Mouse (Mus musculus): ENCODE data around the gene Fmo2. TPM values are rescaled to one million over a fixed set of nuclear protein-coding genes. Genes with fewer than 3 reads are reported as not detected.

Gene Fmo2
- polyA plus RNA-seq, 1 experiment: not detected

GRCm38 (mm10) chr1:162932386-162932785 is 33.9 kb upstream of the Fmo2 start:
- H3K4me2 ChIP-seq (ENCODE audit: low read depth): no peak overlapping the region
- H3ac ChIP-seq (ENCODE audit: control insufficient read depth, insufficient read length): no peak overlapping the region
- no peaks in the 10 kb centered on the region for H3K36me3 ChIP-seq (ENCODE audit: control insufficient read depth, insufficient read depth)
- no peaks in the 10 kb centered on the region for H3K27me3 ChIP-seq (ENCODE audit: control insufficient read depth, insufficient read depth, insufficient read length)
- no peaks in the 10 kb centered on the region for H3K79me2 ChIP-seq (ENCODE audit: control insufficient read depth, insufficient read depth)
- no peak for TF ChIP-seq MYOD1 (IDR thresholded peaks at IDR 0.05; ENCODE audit: control insufficient read depth in 1 of 3, insufficient read length in 2 of 3, low read depth in 2 of 3)
- H3K4me3 ChIP-seq: no peak overlapping the region

DNA sequence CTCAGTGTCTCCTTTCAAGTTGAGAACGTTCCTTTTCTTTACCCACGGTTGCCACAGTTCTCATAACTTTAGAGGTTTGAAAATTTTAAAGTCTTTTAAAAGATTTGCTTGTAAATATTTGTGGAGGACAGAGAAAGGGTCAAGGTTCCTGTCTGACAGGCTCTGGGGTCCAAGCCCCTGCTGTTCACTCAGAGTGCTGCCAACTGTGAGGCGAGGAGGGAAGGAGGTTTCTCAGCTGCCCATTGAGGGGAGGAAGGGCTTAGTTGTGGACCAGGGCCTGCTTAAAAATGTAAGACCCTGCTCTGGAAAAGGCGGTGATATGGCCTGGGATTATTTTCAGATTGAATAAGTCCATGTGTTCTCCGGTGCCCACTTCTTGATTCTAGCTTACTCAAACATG is 33.4 kb upstream of the Fmo2 start:
- no peak overlapping the region for H3K4me3 ChIP-seq
- H3K79me2 ChIP-seq (ENCODE audit: control insufficient read depth, insufficient read depth): no peaks in the 10 kb centered on the region
- H3K4me2 ChIP-seq (ENCODE audit: low read depth): no peak overlapping the region
- no peak for TF ChIP-seq REST (IDR thresholded peaks at IDR 0.05; ENCODE audit: insufficient read depth, insufficient read length)
- TF ChIP-seq CEBPB (IDR thresholded peaks at IDR 0.05; ENCODE audit: insufficient read depth, poor library complexity, severe bottlenecking): no peak
- TF ChIP-seq POLR2AphosphoS2 (IDR thresholded peaks at IDR 0.05; ENCODE audit: insufficient read length, low read depth): no peak
- no peak overlapping the region for H3ac ChIP-seq (ENCODE audit: control insufficient read depth, insufficient read length)
- no peaks in the 10 kb centered on the region for H3K36me3 ChIP-seq (ENCODE audit: control insufficient read depth, insufficient read depth)
- H3K27me3 ChIP-seq (ENCODE audit: control insufficient read depth, insufficient read depth, insufficient read length): no peaks in the 10 kb centered on the region

DNA sequence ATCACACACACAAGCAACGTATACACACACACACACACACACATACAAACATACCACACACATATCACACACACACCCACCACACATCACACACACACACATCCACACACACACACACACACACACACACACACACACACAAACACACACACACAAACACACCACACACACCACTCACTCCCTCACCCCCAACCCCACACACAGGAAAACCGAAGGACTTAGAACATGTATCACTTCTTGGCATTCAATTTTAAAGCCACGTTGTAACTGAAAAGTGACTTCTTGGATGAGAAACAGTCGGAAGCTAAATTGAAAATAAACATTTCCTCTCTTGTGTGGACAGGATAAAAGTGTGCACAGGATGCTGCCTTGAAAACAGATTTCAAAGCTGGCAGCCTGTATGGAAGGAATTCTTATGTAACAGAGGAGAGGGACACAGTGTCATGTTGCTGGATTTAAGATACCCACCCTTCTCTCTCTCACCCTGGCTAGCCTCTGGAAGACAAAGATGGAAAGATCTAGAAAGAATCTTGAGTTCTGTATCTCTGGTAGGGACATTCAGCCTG is 32.9 kb upstream of the Fmo2 start:
- Histone ChIP-seq H3ac (ENCODE audit: control insufficient read depth, insufficient read length) (no peak overlapping the region), H3K36me3 (ENCODE audit: control insufficient read depth, insufficient read depth) (no peaks in the 10 kb centered on the region), H3K79me2 (ENCODE audit: control insufficient read depth, insufficient read depth) (no peaks in the 10 kb centered on the region), H3K4me2 (ENCODE audit: low read depth) (no peak overlapping the region), H3K4me3 (no peak overlapping the region), H3K27me3 (ENCODE audit: control insufficient read depth, insufficient read depth, insufficient read length) (no peaks in the 10 kb centered on the region)
- TF ChIP-seq TCF3 (IDR thresholded peaks at IDR 0.05; ENCODE audit: insufficient read length, low read depth): no peak
- TF ChIP-seq REST (IDR thresholded peaks at IDR 0.05; ENCODE audit: insufficient read depth, insufficient read length): no peak
- no peak for TF ChIP-seq MYOD1 (IDR thresholded peaks at IDR 0.05; ENCODE audit: control insufficient read depth in 1 of 3, insufficient read length in 2 of 3, low read depth in 2 of 3)
- no peak for TF ChIP-seq POLR2AphosphoS2 (IDR thresholded peaks at IDR 0.05; ENCODE audit: insufficient read length, low read depth)
- no peak for TF ChIP-seq TCF12 (IDR thresholded peaks at IDR 0.05; ENCODE audit: insufficient read depth, poor library complexity, severe bottlenecking)
- no peak for TF ChIP-seq CEBPB (IDR thresholded peaks at IDR 0.05; ENCODE audit: insufficient read depth, poor library complexity, severe bottlenecking)

DNA sequence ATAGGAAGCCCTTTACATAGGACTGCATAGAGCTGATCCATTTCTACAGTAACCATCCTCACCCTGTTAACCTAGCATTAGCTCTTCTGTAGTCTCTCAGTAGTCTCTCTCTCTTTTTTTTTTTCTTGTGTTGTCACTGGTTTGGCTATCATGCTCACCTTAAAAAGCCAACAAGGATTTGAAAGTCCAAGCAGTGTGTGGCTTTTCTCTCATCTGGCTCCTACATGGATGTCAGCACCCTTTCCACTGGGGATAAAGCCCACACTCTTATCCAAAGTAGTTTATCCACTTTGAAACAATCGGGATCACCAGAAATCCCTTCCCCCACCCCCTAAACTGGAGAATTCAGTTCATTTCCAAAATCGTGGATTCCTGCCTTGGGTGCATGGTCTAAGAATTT is 32.1 kb upstream of the Fmo2 start:
- no peaks in the 10 kb centered on the region for H3K79me2 ChIP-seq (ENCODE audit: control insufficient read depth, insufficient read depth)
- no peaks in the 10 kb centered on the region for H3K27me3 ChIP-seq (ENCODE audit: control insufficient read depth, insufficient read depth, insufficient read length)
- H3K4me3 ChIP-seq: no peak overlapping the region
- H3K4me2 ChIP-seq (ENCODE audit: low read depth): no peak overlapping the region
- no peak overlapping the region for H3ac ChIP-seq (ENCODE audit: control insufficient read depth, insufficient read length)
- TF ChIP-seq SRF (IDR thresholded peaks at IDR 0.05; ENCODE audit: control insufficient read depth, insufficient read length, low read depth) (no peak), REST (IDR thresholded peaks at IDR 0.05; ENCODE audit: insufficient read depth, insufficient read length) (no peak), POLR2AphosphoS2 (IDR thresholded peaks at IDR 0.05; ENCODE audit: insufficient read length, low read depth) (no peak), MYOG (IDR thresholded peaks at IDR 0.05; ENCODE audit: control insufficient read depth in 1 of 3, insufficient read depth in 1 of 3, insufficient read length in 2 of 3, low read depth in 2 of 3) (no peak), E2F4 (IDR thresholded peaks at IDR 0.05; ENCODE audit: insufficient read depth) (no peak), MAX (IDR thresholded peaks at IDR 0.05; ENCODE audit: low read depth) (no peak), MYOD1 (IDR thresholded peaks at IDR 0.05; ENCODE audit: control insufficient read depth in 1 of 3, insufficient read length in 2 of 3, low read depth in 2 of 3) (no peak), TCF12 (IDR thresholded peaks at IDR 0.05; ENCODE audit: insufficient read depth, poor library complexity, severe bottlenecking) (no peak), CEBPB (IDR thresholded peaks at IDR 0.05; ENCODE audit: insufficient read depth, poor library complexity, severe bottlenecking) (no peak), POLR2A (IDR thresholded peaks at IDR 0.05; ENCODE audit: insufficient read length, low read depth) (no peak), TCF3 (IDR thresholded peaks at IDR 0.05; ENCODE audit: insufficient read length, low read depth) (no peak), USF1 (IDR thresholded peaks at IDR 0.05; ENCODE audit: low read depth) (no peak)
- H3K36me3 ChIP-seq (ENCODE audit: control insufficient read depth, insufficient read depth): no peaks in the 10 kb centered on the region

DNA sequence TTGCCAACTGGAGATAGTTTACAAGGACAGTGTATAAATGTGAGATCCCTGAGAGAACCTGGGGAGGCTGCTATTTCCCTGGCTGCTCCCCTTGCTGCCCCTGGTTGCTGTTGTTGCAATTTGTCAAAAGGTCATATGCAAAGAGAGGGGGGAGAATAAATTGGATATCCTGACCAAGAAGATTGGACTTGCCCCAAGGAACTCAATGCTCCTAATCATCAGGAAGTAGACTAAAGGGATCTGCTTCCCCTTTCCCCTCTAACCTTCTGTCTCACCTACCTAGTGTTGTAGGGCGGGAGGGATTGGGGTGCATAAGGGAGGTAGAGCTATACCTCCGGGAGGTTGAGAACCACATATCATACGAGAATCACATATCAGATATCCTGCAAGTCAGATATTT is 30.6 kb upstream of the Fmo2 start:
- H3ac ChIP-seq (ENCODE audit: control insufficient read depth, insufficient read length): no peak overlapping the region
- H3K36me3 ChIP-seq (ENCODE audit: control insufficient read depth, insufficient read depth): no peaks in the 10 kb centered on the region
- no peak overlapping the region for H3K4me2 ChIP-seq (ENCODE audit: low read depth)
- H3K79me2 ChIP-seq (ENCODE audit: control insufficient read depth, insufficient read depth): no peaks in the 10 kb centered on the region
- H3K27me3 ChIP-seq (ENCODE audit: control insufficient read depth, insufficient read depth, insufficient read length): no peaks in the 10 kb centered on the region
- TF ChIP-seq SRF (IDR thresholded peaks at IDR 0.05; ENCODE audit: control insufficient read depth, insufficient read length, low read depth) (no peak), MYOG (IDR thresholded peaks at IDR 0.05; ENCODE audit: control insufficient read depth in 1 of 3, insufficient read depth in 1 of 3, insufficient read length in 2 of 3, low read depth in 2 of 3) (no peak), E2F4 (IDR thresholded peaks at IDR 0.05; ENCODE audit: insufficient read depth) (no peak), MYOD1 (IDR thresholded peaks at IDR 0.05; ENCODE audit: control insufficient read depth in 1 of 3, insufficient read length in 2 of 3, low read depth in 2 of 3) (no peak), CEBPB (IDR thresholded peaks at IDR 0.05; ENCODE audit: insufficient read depth, poor library complexity, severe bottlenecking) (no peak), TCF3 (IDR thresholded peaks at IDR 0.05; ENCODE audit: insufficient read length, low read depth) (no peak), USF1 (IDR thresholded peaks at IDR 0.05; ENCODE audit: low read depth) (no peak), POLR2A (IDR thresholded peaks at IDR 0.05; ENCODE audit: insufficient read length, low read depth) (no peak), TCF12 (IDR thresholded peaks at IDR 0.05; ENCODE audit: insufficient read depth, poor library complexity, severe bottlenecking) (no peak), MAX (IDR thresholded peaks at IDR 0.05; ENCODE audit: low read depth) (no peak), POLR2AphosphoS2 (IDR thresholded peaks at IDR 0.05; ENCODE audit: insufficient read length, low read depth) (no peak)
- H3K4me3 ChIP-seq: no peak overlapping the region

All from myocyte (in vitro differentiated cells).